Mouse (Mus musculus): ENCODE measurements at regions not wholly inside any gene's neighbourhood (a gene's known extent, or its start where the extent isn't known, plus 50 kb on each side); places are given as distances from the start of the nearest gene placed in this dataset.

DNA sequence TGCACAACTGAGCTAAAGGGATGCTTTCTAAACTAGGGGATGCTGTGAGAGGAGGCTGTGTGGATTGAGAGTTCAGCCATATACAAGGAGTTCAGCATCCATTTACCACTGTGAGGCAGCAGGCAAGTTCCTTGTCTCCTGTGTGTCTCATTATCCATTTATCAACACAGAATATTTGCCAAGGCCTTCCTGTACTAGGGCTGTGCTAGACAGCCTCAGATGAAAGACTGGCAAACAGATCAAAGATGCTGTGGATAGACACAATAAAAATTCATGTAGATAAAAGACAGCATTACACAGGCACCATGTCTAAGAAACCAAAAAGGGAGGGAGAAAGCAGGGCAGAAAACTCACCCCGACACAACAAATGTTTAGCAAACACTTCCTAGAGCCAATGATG is 91.5 kb upstream of the Fmo9 start:
- Histone ChIP-seq H3K9me3 (replicated peaks; ENCODE audit: low read length) (no peaks in the 10 kb centered on the region), H3K27ac (no peak overlapping the region), H3K9ac (ENCODE audit: low read depth, low read length) (no peak overlapping the region), H3K4me1 (replicated peaks; ENCODE audit: insufficient read depth, low read length) (no peaks in the 10 kb centered on the region), H3K4me2 (ENCODE audit: low read length) (no peak overlapping the region), H3K4me3 (replicated peaks; ENCODE audit: low read depth, low read length) (no peak overlapping the region), H3K27me3 (ENCODE audit: insufficient read depth, low read length) (no peaks in the 10 kb centered on the region), H3K36me3 (ENCODE audit: insufficient read depth, low read length) (no peaks in the 10 kb centered on the region)
- WGBS, result 84% methylated on average over 1 of the region's 1 CpGs
- DNase-seq (ENCODE audit: low spot score), result no peak
- no peak for TF ChIP-seq CTCF (IDR thresholded peaks at IDR 0.05; ENCODE audit: low read depth)
- no peak for ATAC-seq (replicated peaks; ENCODE audit: low FRiP score, low read depth)

DNA sequence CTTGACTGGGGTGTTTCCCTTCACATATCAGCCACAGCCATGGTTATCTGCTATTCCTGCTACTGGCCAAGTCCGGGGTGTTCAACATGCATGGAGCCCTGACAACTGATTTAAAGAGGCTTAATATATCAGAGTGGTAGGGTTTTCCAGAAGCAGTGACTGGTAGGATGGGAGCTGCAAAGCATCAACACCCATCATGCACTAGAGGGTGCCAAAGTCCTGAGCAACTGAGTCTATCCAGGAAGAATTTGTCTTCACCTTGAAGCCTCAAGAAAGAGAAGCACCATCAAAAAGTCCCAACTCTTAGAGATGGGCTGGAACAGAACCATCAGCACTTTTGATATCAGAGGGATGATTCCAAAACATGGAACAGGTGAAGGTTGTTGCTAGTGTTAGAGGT is 100.5 kb upstream of the Fmo9 start:
- Histone ChIP-seq H3K4me3 (replicated peaks; ENCODE audit: low read depth, low read length) (no peak overlapping the region), H3K4me1 (replicated peaks; ENCODE audit: insufficient read depth, low read length) (no peaks in the 10 kb centered on the region), H3K4me2 (ENCODE audit: low read length) (no peak overlapping the region), H3K36me3 (ENCODE audit: insufficient read depth, low read length) (no peaks in the 10 kb centered on the region), H3K27ac (no peak overlapping the region), H3K9ac (ENCODE audit: low read depth, low read length) (no peak overlapping the region), H3K9me3 (replicated peaks; ENCODE audit: low read length) (no peaks in the 10 kb centered on the region), H3K27me3 (ENCODE audit: insufficient read depth, low read length) (no peaks in the 10 kb centered on the region)
- WGBS, result 59% methylated on average over 1 of the region's 1 CpGs
- peak; percentile 70 for TF ChIP-seq CTCF (IDR thresholded peaks at IDR 0.05; ENCODE audit: low read depth)
- ATAC-seq (replicated peaks; ENCODE audit: low FRiP score, low read depth), result no peak
- DNase-seq (ENCODE audit: low spot score), result peak; percentile 46

DNA sequence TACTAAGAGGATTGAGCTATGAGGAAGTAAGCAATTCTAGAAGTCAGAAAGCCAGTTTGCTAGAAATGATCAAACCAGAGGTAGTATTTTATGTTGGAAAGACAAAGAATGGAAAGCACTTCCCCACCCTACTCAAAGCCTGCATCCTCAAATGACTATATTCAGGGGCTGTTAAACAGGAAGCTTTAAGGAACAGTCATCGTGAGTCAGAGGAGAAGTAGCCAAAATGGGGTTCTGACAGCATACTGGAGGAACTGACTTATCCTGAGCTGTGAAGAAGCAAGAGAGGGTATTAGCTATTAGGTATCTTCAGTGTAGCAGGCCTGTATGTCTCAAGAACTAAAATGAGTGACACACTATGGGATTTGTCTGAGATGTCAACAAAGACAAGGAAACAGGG is 106.3 kb upstream of the Fmo9 start:
- ATAC-seq (replicated peaks; ENCODE audit: low FRiP score, low read depth) (no peak), DNase-seq (ENCODE audit: low spot score) (no peak)
- H3K27me3 ChIP-seq (ENCODE audit: insufficient read depth, low read length), result no peaks in the 10 kb centered on the region
- H3K4me2 ChIP-seq (ENCODE audit: low read length), result no peak overlapping the region
- H3K27ac ChIP-seq, result no peak overlapping the region
- H3K4me3 ChIP-seq (replicated peaks; ENCODE audit: low read depth, low read length), result no peak overlapping the region
- no peaks in the 10 kb centered on the region for H3K36me3 ChIP-seq (ENCODE audit: insufficient read depth, low read length)
- no peak for TF ChIP-seq CTCF (IDR thresholded peaks at IDR 0.05; ENCODE audit: low read depth)
- no peaks in the 10 kb centered on the region for H3K4me1 ChIP-seq (replicated peaks; ENCODE audit: insufficient read depth, low read length)
- 63% methylated on average over 1 of the region's 1 CpGs for WGBS
- no peak overlapping the region for H3K9ac ChIP-seq (ENCODE audit: low read depth, low read length)
- H3K9me3 ChIP-seq (replicated peaks; ENCODE audit: low read length), result no peaks in the 10 kb centered on the region

DNA sequence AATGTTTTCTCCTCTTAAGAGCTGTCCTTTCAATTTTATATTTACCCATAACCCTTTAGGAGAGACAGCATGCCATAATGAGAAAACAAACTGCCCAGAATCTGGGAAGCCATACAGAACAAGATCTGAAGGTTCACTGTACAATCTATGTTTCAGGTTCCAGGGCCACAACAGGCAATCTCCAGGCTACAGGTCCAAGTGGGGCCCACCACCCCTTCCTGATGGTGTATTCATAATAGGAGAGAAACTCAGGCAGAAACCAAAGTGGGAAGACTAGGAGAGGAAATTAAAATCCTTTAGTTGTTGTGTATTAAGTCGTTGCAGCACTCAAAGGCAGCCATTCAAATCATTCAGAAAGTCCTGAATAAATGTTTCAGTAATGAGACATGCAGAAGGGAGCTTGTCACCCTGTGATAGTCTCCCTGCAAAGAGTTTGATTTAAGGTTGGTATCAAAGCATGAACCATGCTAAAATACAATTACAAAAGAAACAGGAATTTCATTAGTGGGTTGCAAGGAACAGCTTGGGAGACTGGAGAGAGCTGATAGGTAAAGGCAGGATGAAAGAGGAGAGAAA is 107.3 kb upstream of the Fmo9 start:
- Histone ChIP-seq H3K9ac (ENCODE audit: low read depth, low read length) (no peak overlapping the region), H3K4me2 (ENCODE audit: low read length) (no peak overlapping the region), H3K36me3 (ENCODE audit: insufficient read depth, low read length) (no peaks in the 10 kb centered on the region), H3K4me1 (replicated peaks; ENCODE audit: insufficient read depth, low read length) (no peaks in the 10 kb centered on the region), H3K4me3 (replicated peaks; ENCODE audit: low read depth, low read length) (no peak overlapping the region), H3K27me3 (ENCODE audit: insufficient read depth, low read length) (no peaks in the 10 kb centered on the region), H3K27ac (no peak overlapping the region), H3K9me3 (replicated peaks; ENCODE audit: low read length) (no peaks in the 10 kb centered on the region)
- no peak for TF ChIP-seq CTCF (IDR thresholded peaks at IDR 0.05; ENCODE audit: low read depth)
- 50% methylated on average over 1 of the region's 1 CpGs for WGBS
- ATAC-seq (replicated peaks; ENCODE audit: low FRiP score, low read depth), result no peak
- DNase-seq (ENCODE audit: low spot score), result no peak

GRCm38 (mm10) chr1:166793052-166793716 is 111.5 kb upstream of the Fmo9 start:
- WGBS, result 73% methylated on average over 6 of the region's 6 CpGs
- H3K4me1 ChIP-seq (replicated peaks; ENCODE audit: insufficient read depth, low read length), result no peaks in the 10 kb centered on the region
- H3K4me3 ChIP-seq (replicated peaks; ENCODE audit: low read depth, low read length), result no peak overlapping the region
- H3K27me3 ChIP-seq (ENCODE audit: insufficient read depth, low read length), result no peaks in the 10 kb centered on the region
- H3K9me3 ChIP-seq (replicated peaks; ENCODE audit: low read length), result no peaks in the 10 kb centered on the region
- no peak overlapping the region for H3K4me2 ChIP-seq (ENCODE audit: low read length)
- no peaks in the 10 kb centered on the region for H3K36me3 ChIP-seq (ENCODE audit: insufficient read depth, low read length)
- no peak overlapping the region for H3K9ac ChIP-seq (ENCODE audit: low read depth, low read length)
- ATAC-seq (replicated peaks; ENCODE audit: low FRiP score, low read depth), result no peak
- TF ChIP-seq CTCF (IDR thresholded peaks at IDR 0.05; ENCODE audit: low read depth), result no peak
- no peak for DNase-seq (ENCODE audit: low spot score)
- H3K27ac ChIP-seq, result no peak overlapping the region

GRCm38 (mm10) chr1:166793717-166794081 is 112.1 kb upstream of the Fmo9 start:
- no peak overlapping the region for H3K9ac ChIP-seq (ENCODE audit: low read depth, low read length)
- no peaks in the 10 kb centered on the region for H3K27me3 ChIP-seq (ENCODE audit: insufficient read depth, low read length)
- no peak for TF ChIP-seq CTCF (IDR thresholded peaks at IDR 0.05; ENCODE audit: low read depth)
- no peaks in the 10 kb centered on the region for H3K4me1 ChIP-seq (replicated peaks; ENCODE audit: insufficient read depth, low read length)
- H3K27ac ChIP-seq, result no peak overlapping the region
- WGBS, result 52% methylated on average over 1 of the region's 1 CpGs
- no peak overlapping the region for H3K4me3 ChIP-seq (replicated peaks; ENCODE audit: low read depth, low read length)
- DNase-seq (ENCODE audit: low spot score), result no peak
- no peak for ATAC-seq (replicated peaks; ENCODE audit: low FRiP score, low read depth)
- no peak overlapping the region for H3K4me2 ChIP-seq (ENCODE audit: low read length)
- no peaks in the 10 kb centered on the region for H3K9me3 ChIP-seq (replicated peaks; ENCODE audit: low read length)
- H3K36me3 ChIP-seq (ENCODE audit: insufficient read depth, low read length), result no peaks in the 10 kb centered on the region
